Mouse (Mus musculus) liver, embryonic 16.5 days (tissue): ENCODE measurements at regions not wholly inside any gene's neighbourhood (a gene's known extent, or its start where the extent isn't known, plus 50 kb on each side); places are given as distances from the start of the nearest gene placed in this dataset.

Experiments
- ATAC-seq: fragments of 200-750 bp; cut with Nextera tagmentation; 2 replicates; pipeline ENCODE4 v1.8.0; 2017; ENCODE audit warnings: low read depth, mild to moderate bottlenecking, moderate number of reproducible peaks, moderate library complexity
- H3K27ac ChIP-seq: fragments of 300-500 bp; sonication (generic); 2 replicates; pipeline ENCODE4 v1.5.1; 2014; ENCODE audit warnings: mild to moderate bottlenecking, low read length
- H3K27me3 ChIP-seq: fragments of 300-500 bp; sonication (generic); 2 replicates; pipeline ENCODE4 v1.6.1; 2014; ENCODE audit warnings: low read depth, low read length, mixed read lengths; ENCODE audit not compliant: control insufficient read depth, insufficient read depth
- H3K36me3 ChIP-seq: fragments of 300-500 bp; sonication (generic); 2 replicates; pipeline ENCODE4 v1.6.1; 2014; ENCODE audit warnings: mild to moderate bottlenecking; ENCODE audit not compliant: control insufficient read depth, insufficient read depth
- H3K4me1 ChIP-seq: fragments of 300-500 bp; sonication (generic); 2 replicates; pipeline ENCODE4 v1.6.1; 2014; ENCODE audit warnings: low read depth, low read length, mixed read lengths; ENCODE audit not compliant: control insufficient read depth
- H3K4me2 ChIP-seq: fragments of 300-500 bp; sonication (generic); 2 replicates; pipeline ENCODE4 v1.6.1; 2014; ENCODE audit warnings: low read depth, low read length, mixed read lengths
- H3K4me3 ChIP-seq: fragments of 300-500 bp; sonication (generic); 2 replicates; pipeline ENCODE4 v1.5.1; 2014; ENCODE audit warnings: low read depth, mild to moderate bottlenecking, low read length
- H3K9ac ChIP-seq: fragments of 300-500 bp; sonication (generic); 2 replicates; pipeline ENCODE4 v1.6.1; 2014; ENCODE audit warnings: low read depth, low read length
- H3K9me3 ChIP-seq: fragments of 300-500 bp; sonication (generic); replicated peaks from 2 replicates; pipeline ENCODE4 v1.6.1; 2016; ENCODE audit warnings: low read length; ENCODE audit not compliant: control insufficient read depth
- WGBS: fragments of 180-500 bp; shearing (Covaris S2); extraction: QIAGEN DNeasy Blood & Tissue Kit; methylation state at CpG from one replicate; pipeline ENCODE4 v1.1.7; 2014; ENCODE audit not compliant: insufficient replicate concordance; 5-methylcytosine and 5-hydroxymethylcytosine counted together

GRCm38 (mm10) chr5:97167401-97168249 lies 56.2 kb upstream of the Paqr3 start:
- Histone ChIP-seq H3K36me3 (no peaks in the 10 kb centered on the region), H3K9me3 (no peaks in the 10 kb centered on the region), H3K27ac (no peak overlapping the region), H3K4me2 (no peak overlapping the region), H3K27me3 (no peaks in the 10 kb centered on the region), H3K4me1 (no peaks in the 10 kb centered on the region), H3K4me3 (no peak overlapping the region), H3K9ac (no peak overlapping the region)
- no peak for ATAC-seq
- 66% methylated on average over 18 of the region's 18 CpGs for WGBS

DNA sequence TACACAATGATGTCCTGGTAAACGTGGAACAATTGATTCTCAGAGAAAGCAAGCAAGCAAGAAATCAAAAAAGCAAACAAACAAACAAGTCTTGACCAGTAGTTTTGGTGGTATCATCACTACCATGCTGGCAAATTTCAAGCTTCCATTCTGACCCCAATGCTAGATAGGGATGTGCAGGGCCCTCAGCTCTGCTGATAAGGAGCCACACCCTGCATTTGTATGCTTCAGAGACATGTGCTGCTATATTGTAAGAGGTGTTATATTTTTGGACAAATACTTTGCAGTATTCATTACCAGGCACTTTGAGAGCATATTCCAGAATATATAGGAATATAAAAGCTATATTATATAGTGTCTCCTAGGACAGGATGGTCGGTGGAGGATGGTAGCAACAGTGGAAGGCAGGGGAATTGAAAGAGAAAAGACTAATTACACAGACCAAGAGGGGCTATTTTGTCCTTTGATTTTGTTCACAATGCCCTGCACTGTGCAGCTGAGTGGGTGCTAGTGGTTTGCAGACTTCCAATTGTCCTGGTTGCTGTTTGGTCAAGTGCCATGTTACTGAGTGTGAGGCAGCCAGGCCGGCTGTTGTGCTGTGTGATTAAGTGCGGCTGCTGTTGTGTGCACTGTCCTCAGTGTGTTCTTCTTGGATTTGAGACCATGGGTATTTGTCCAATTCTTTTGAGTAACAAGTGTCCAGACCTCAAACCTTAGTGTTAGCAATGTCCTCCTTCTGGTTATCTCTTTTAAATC lies 54.9 kb upstream of the Paqr3 start:
- Histone ChIP-seq H3K9ac (no peak overlapping the region), H3K36me3 (no peaks in the 10 kb centered on the region), H3K27me3 (no peaks in the 10 kb centered on the region), H3K4me1 (no peaks in the 10 kb centered on the region), H3K9me3 (no peaks in the 10 kb centered on the region), H3K4me3 (no peak overlapping the region), H3K27ac (no peak overlapping the region), H3K4me2 (no peak overlapping the region)
- no peak for ATAC-seq
- WGBS = 69% methylated on average over 4 of the region's 4 CpGs
